Mouse (Mus musculus): ENCODE data around the gene Tmem221. TPM values are rescaled to one million over a fixed set of nuclear protein-coding genes. Genes with fewer than 3 reads are reported as not detected.

Tmem221 gene
- polyA plus RNA-seq, 1 experiment from 2014 or later, result 10.6 TPM

- no peak for ATAC-seq (replicated peaks; ENCODE audit: low FRiP score)
- H3K4me3 ChIP-seq (replicated peaks), result no peak overlapping the region
- no peak overlapping the region for H3K27ac ChIP-seq
- no peaks in the 10 kb centered on the region for H3K36me3 ChIP-seq
- H3K4me1 ChIP-seq, result peaks cover 15% of the 10 kb centered on the region
- no peak overlapping the region for H3K9ac ChIP-seq
- no peaks in the 10 kb centered on the region for H3K27me3 ChIP-seq
- no peaks in the 10 kb centered on the region for H3K9me3 ChIP-seq (replicated peaks)
- 81% methylated on average over 7 of the region's 7 CpGs for WGBS
- no peak overlapping the region for H3K4me2 ChIP-seq
These were observed 15.8 kb upstream of the Tmem221 start for GRCm38 (mm10) chr8:71574426-71574825.

- Histone ChIP-seq H3K36me3 (no peaks in the 10 kb centered on the region), H3K4me2 (no peak overlapping the region), H3K27me3 (no peaks in the 10 kb centered on the region), H3K27ac (peak overlapping the region; percentile 48; the same call in 1 of the 2 replicates), H3K9ac (no peak overlapping the region), H3K4me3 (replicated peaks) (no peak overlapping the region), H3K9me3 (replicated peaks) (no peaks in the 10 kb centered on the region), H3K4me1 (peaks cover 29% of the 10 kb centered on the region)
- ATAC-seq (replicated peaks; ENCODE audit: low FRiP score), result no peak
- 78% methylated on average over 9 of the region's 9 CpGs for WGBS
These were observed 14.4 kb upstream of the Tmem221 start for GRCm38 (mm10) chr8:71572847-71573633.

- Histone ChIP-seq H3K9ac (no peak overlapping the region), H3K36me3 (no peaks in the 10 kb centered on the region)
- 86% methylated on average over 2 of the region's 2 CpGs for WGBS
These were observed 13.4 kb upstream of the Tmem221 start for GRCm38 (mm10) chr8:71572077-71572476.

GRCm38 (mm10) chr8:71570291-71570954 is 11.8 kb upstream of the Tmem221 start:
- Histone ChIP-seq H3K9me3 (replicated peaks) (no peaks in the 10 kb centered on the region), H3K4me3 (replicated peaks) (peak overlapping the region; percentile 62), H3K4me2 (peak overlapping the region; percentile 92), H3K36me3 (no peaks in the 10 kb centered on the region), H3K27ac (peak overlapping the region; percentile 97), H3K4me1 (peaks cover 34% of the 10 kb centered on the region), H3K27me3 (no peaks in the 10 kb centered on the region), H3K9ac (peak overlapping the region; percentile 57)
- ATAC-seq (replicated peaks; ENCODE audit: low FRiP score), result peak; percentile 87
- WGBS, result under 1% methylated on average over 41 of the region's 41 CpGs

More at GRCm38 (mm10) chr8:71572077-71572476, 13.4 kb upstream of the Tmem221 start:
- H3K27ac ChIP-seq, result 0 out of 2 replicates have a peak overlapping the region, but pooled peaks have one; percentile 48
- no peak overlapping the region for H3K4me3 ChIP-seq (replicated peaks)
- H3K4me2 ChIP-seq, result no peak overlapping the region
- no peaks in the 10 kb centered on the region for H3K27me3 ChIP-seq
- ATAC-seq (replicated peaks; ENCODE audit: low FRiP score), result no peak
- H3K9me3 ChIP-seq (replicated peaks), result no peaks in the 10 kb centered on the region
- peaks cover 34% of the 10 kb centered on the region for H3K4me1 ChIP-seq

GRCm38 (mm10) chr8:71569366-71570290 is 11.0 kb upstream of the Tmem221 start:
- peak; percentile 79 for ATAC-seq (replicated peaks; ENCODE audit: low FRiP score)
- under 1% methylated on average over 51 of the region's 51 CpGs for WGBS

GRCm38 (mm10) chr8:71568941-71569340 is 10.3 kb upstream of the Tmem221 start:
- no peak for ATAC-seq (replicated peaks; ENCODE audit: low FRiP score)
- 26% methylated on average over 6 of the region's 6 CpGs for WGBS
- Histone ChIP-seq H3K9ac (peak overlapping the region; percentile 53; the same call in 1 of the 2 replicates), H3K27ac (peak overlapping the region; percentile 97), H3K9me3 (replicated peaks) (peaks cover 5% of the 10 kb centered on the region), H3K4me1 (peaks cover 34% of the 10 kb centered on the region), H3K4me2 (peak overlapping the region; percentile 92), H3K27me3 (no peaks in the 10 kb centered on the region), H3K4me3 (replicated peaks) (peak overlapping the region; percentile 62), H3K36me3 (no peaks in the 10 kb centered on the region)

More at GRCm38 (mm10) chr8:71569366-71570290, 11.0 kb upstream of the Tmem221 start:
- H3K9ac ChIP-seq, result peak overlapping the region; percentile 53
- peak overlapping the region; percentile 97 for H3K27ac ChIP-seq
- H3K4me2 ChIP-seq, result peak overlapping the region; percentile 92
- H3K9me3 ChIP-seq (replicated peaks), result no peaks in the 10 kb centered on the region
- no peaks in the 10 kb centered on the region for H3K27me3 ChIP-seq
- peaks cover 34% of the 10 kb centered on the region for H3K4me1 ChIP-seq
- H3K4me3 ChIP-seq (replicated peaks), result peak overlapping the region; percentile 62
- H3K36me3 ChIP-seq, result no peaks in the 10 kb centered on the region

- Histone ChIP-seq H3K27me3 (no peaks in the 10 kb centered on the region), H3K36me3 (no peaks in the 10 kb centered on the region), H3K9me3 (replicated peaks) (peaks cover 5% of the 10 kb centered on the region), H3K27ac (peak within 1 kb of the TSS; percentile 97), H3K4me2 (peak within 1 kb of the TSS; percentile 92), H3K4me3 (replicated peaks) (peak within 1 kb of the TSS; percentile 62), H3K9ac (peak within 1 kb of the TSS; percentile 53), H3K4me1 (peaks cover 34% of the 10 kb centered on the region)
- peak; percentile 13; the same call in 1 of the 2 replicates for ATAC-seq (replicated peaks; ENCODE audit: low FRiP score)
- 9% methylated on average over 13 of the region's 13 CpGs for WGBS
These were observed 9.8 kb upstream of the Tmem221 start, which contains the start of gene Slc27a1 for GRCm38 (mm10) chr8:71568387-71568937. TSS of gene Slc27a1 (plus strand) at chr8:71568882.

- peaks cover 34% of the 10 kb centered on the region for H3K4me1 ChIP-seq
- peak overlapping the region; percentile 97 for H3K27ac ChIP-seq
- no peaks in the 10 kb centered on the region for H3K36me3 ChIP-seq
- no peak for ATAC-seq (replicated peaks; ENCODE audit: low FRiP score)
- H3K9ac ChIP-seq, result no peak overlapping the region
- H3K4me3 ChIP-seq (replicated peaks), result no peak overlapping the region
- WGBS, result 69% methylated on average over 7 of the region's 7 CpGs
- peaks cover 8% of the 10 kb centered on the region for H3K27me3 ChIP-seq
- H3K9me3 ChIP-seq (replicated peaks), result peaks cover 5% of the 10 kb centered on the region
- H3K4me2 ChIP-seq, result no peak overlapping the region
These were observed 8.9 kb upstream of the Tmem221 start for GRCm38 (mm10) chr8:71567587-71567986.

- Histone ChIP-seq H3K4me1 (peaks cover 37% of the 10 kb centered on the region), H3K27ac (peak within 1 kb of the TSS; percentile 97; the same call in 1 of the 2 replicates), H3K36me3 (no peaks in the 10 kb centered on the region), H3K9me3 (replicated peaks) (peaks cover 5% of the 10 kb centered on the region), H3K9ac (no peak within 1 kb of the TSS), H3K4me2 (no peak within 1 kb of the TSS), H3K4me3 (replicated peaks) (no peak within 1 kb of the TSS), H3K27me3 (peaks cover 19% of the 10 kb centered on the region)
- WGBS, result 77% methylated on average over 3 of the region's 3 CpGs
- no peak for ATAC-seq (replicated peaks; ENCODE audit: low FRiP score)
These were observed 7.8 kb upstream of the Tmem221 start, which contains the start of gene Nxnl1 for GRCm38 (mm10) chr8:71566501-71566900. TSS of gene Nxnl1 (minus strand) at chr8:71566601.

- Histone ChIP-seq H3K9me3 (replicated peaks) (peaks cover 5% of the 10 kb centered on the region), H3K4me2 (no peak overlapping the region), H3K4me1 (peaks cover 29% of the 10 kb centered on the region), H3K9ac (no peak overlapping the region), H3K27ac (no peak overlapping the region), H3K36me3 (no peaks in the 10 kb centered on the region), H3K27me3 (peaks cover 42% of the 10 kb centered on the region), H3K4me3 (replicated peaks) (no peak overlapping the region)
- no peak for ATAC-seq (replicated peaks; ENCODE audit: low FRiP score)
- 91% methylated on average over 4 of the region's 4 CpGs for WGBS
These were observed 5.3 kb upstream of the Tmem221 start for GRCm38 (mm10) chr8:71563992-71564391.

GRCm38 (mm10) chr8:71562751-71563150 is 4.1 kb upstream of the Tmem221 start:
- 1% methylated on average over 33 of the region's 33 CpGs for WGBS
- ATAC-seq (replicated peaks; ENCODE audit: low FRiP score), result 0 out of 2 replicates have a peak, but pooled peaks have one; percentile 23
- Histone ChIP-seq H3K4me2 (peak overlapping the region; percentile 52), H3K4me1 (peaks cover 27% of the 10 kb centered on the region), H3K4me3 (replicated peaks) (peak overlapping the region; percentile 18), H3K9ac (no peak overlapping the region), H3K9me3 (replicated peaks) (peaks cover 5% of the 10 kb centered on the region), H3K36me3 (no peaks in the 10 kb centered on the region), H3K27me3 (peaks cover 54% of the 10 kb centered on the region), H3K27ac (no peak overlapping the region)
